Mouse (Mus musculus) layer of hippocampus, adult 8-10 months (tissue): ENCODE measurements around the gene Dok3. TPM values are rescaled to one million over a fixed set of nuclear protein-coding genes. Genes with fewer than 3 reads are reported as not detected.
A peak's percentile ranks its signal among the peaks of the same experiment; 100 is the strongest.

Source experiments
- DNase-seq, 2 experiments: peaks; one replicate each; pipeline ENCODE4 v3.0.0; 2022; ENCODE audit warnings: low spot score in 2 of 2
- total RNA-seq, 4 experiments: library from RNA; stranded (reverse); gene quantifications; 2 replicates each; pipeline ENCODE4 v1.2.4; 2022

Gene Dok3
- total RNA-seq, 4 experiments from 2014 or later = 6.4 to 20.4 (median 12.1) TPM

DNA sequence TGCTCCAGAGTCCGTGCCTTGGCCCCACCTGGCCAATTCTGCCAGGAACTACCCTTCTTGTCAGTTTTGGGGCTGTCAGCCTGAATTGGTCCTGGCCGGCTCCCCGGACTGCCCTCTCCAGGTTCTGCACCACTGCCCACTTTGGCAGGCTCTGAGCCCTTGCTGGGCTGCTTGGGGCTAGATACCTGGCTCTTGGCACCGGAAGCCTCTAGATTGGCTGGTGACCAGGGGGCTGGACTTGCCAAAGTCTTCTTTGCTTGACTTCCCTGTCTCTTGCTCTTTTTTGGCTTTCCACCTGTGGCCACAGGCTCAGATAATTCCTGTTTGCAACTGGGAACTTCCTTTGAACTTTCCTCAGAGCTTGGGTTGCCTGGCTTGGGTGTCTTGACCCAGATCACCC lies 13.8 kb upstream of the Dok3 start:
- no peak for DNase-seq

DNA sequence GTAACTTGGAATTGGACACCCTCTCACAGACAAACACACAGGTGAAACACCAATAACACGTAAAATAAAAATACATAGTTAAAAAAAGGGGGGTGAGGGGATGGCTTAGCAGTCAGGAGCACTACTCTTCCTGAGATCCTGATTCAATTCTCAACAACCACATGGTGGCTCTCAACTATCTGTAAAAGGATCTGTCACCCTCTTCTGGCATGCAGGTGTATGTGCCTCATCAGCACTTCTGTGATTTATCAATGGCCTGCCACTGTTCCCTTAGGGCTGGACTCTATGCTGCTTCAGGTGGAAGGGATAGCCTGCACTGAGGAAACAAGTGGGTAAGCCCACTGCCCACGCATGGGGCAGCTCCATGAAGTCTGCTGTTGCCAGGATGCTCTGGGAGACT lies 11.8 kb upstream of the Dok3 start:
- DNase-seq = no peak

DNA sequence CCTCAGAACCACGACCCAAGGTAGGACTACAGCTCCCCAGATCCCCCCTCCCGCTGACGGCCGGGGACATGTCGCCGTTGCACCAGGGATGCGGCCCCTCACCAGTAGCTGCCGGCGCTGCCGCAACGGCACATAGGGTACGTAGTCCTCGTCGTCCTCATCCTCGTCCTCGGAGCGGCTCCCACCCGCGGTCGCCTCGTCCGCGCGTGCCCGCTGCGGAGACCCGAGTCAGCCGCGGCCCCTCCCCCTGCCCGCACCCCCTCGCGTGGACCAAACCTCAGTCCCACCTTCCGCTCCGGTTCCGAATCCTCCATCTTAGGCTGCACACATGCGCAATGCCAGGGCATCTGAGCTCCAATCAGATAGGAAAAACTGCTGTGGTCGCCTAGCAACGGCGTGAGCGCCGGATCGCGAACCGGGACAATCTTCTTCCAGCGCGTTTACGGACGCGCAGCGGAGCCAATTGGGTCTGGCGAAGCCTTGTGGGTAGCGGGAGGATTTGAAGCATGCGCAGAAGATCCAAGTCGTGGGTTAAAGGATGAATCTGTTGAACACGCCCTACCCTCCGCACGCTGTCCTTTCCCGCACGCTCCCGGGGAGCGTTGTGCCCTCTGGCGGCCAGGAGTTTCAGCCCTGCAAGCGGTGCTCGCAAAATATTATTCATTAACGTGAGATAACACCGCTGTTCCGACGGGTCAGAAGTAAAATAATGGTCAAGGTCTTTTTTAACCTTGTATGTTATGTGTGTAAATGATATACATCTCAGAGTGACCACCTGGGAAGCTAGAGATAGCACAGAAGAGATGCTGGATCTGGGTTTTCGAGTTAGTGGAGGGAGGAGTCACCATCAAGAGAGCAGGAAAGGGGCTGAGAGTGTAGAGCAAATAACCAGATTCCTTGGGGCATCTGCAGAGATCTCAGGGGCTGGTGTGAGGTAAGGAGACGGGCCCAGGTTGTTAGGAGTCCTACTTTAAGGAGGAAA lies 7.4 kb upstream of the Dok3 start, which contains the start of gene Ddx41:
TSS of gene Ddx41 (minus strand) at position 465 of the 982 bp plus-strand sequence.
- peak; percentile 100 for DNase-seq

DNA sequence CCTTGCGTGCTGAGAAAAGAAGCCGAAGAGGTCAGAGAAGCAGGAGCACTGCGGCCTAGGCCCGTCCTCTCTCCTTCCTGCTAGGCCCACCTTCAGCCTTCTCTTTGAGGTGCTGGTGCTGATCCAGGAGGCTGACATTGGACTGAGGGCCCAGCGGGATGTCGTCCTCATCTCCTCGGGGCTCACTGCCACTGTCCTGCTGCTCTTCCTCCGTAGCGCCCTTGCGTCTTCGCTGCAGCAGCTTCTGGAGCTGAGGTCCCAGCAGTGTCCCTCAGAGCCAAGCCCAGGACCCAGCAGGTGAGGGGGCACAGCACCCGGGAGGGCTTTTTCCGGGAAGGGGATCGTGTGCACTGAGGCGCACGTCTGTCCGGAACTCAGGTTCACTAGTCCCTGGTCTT lies 6.7 kb upstream of the Dok3 start:
- no peak for DNase-seq

DNA sequence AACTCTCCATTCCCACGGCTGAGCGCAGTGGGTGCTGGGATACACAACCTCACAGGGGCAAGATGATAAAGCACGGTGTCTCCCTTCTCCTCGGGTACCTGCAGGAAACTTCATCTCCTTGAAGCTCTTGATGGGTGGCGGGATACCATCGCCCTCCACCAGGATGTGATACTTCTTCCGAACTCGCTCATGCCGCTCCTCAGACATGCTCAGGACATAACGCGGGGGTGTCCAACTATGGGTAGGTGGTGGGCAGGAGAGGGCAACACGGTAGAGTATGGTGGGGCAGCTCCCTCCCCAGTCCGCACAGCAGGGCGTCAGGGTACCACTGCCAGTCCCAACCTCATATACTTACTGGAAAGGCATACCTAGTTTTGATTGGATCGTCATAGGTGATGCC lies 6.1 kb upstream of the Dok3 start:
- DNase-seq = no peak

DNA sequence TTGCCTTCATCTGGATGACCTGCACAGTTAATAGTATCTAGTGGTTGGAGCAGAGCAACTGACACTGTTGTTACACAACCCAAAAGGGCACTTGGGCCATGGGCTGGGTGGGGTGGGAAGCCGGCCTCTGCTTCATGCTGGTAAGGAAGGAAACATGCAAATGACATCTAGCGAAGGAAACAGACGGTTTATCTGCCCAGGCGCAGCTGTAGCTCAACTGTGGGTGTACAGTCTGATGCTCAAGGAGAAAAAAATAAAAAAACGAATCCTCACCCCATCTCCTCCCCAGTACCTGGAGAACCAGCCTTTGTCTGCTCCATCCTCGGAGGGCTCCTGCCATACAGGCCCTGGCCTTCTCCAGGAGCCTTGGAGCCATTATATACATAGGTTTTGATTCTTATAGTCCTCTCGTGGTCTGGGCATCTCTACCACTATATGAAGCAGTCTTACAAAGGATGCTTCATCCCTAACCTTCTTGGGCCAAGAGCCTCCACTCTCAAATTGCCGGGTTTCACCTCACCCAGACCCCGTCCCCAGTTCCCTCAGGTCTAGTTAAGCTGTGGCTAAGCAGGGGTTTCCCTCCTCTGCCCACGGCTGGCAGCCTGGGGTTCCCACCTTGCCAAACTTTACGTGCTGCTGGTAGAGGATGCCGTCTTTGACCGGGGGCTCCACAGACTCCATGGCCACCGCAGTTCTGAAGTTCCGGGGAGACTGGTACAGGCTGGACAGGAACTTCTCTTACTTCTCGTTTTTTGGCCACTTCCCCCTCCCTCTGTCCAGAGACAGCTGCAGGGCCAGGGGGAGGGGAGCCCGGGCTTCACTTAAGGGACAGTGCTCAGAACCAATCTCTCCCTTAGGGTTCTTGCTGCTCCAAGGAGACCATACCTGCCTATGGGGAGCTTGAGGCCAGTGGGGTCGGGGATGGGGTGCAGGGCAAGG lies 993 bp downstream of the Dok3 start:
- no peak for DNase-seq

DNA sequence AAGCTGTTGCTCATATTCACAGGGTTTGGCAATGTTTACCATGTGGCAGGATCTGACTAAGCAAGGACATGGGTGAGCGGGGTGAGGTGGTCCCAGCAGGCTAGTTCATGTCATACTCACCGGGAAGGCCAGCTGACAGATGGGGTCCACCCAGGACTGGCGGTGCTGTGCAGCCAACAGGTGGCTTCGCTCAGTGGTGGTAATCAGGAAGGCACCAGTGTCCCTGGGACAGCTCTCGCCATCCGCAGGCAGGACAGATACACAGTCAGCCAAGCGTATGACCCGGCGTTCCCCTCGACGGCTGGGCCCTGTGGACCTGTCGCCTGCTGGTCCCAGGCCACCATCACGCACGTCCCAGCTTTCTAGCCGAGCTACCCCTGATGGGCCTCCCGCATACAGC lies 1.9 kb downstream of the Dok3 start:
- no peak for DNase-seq

DNA sequence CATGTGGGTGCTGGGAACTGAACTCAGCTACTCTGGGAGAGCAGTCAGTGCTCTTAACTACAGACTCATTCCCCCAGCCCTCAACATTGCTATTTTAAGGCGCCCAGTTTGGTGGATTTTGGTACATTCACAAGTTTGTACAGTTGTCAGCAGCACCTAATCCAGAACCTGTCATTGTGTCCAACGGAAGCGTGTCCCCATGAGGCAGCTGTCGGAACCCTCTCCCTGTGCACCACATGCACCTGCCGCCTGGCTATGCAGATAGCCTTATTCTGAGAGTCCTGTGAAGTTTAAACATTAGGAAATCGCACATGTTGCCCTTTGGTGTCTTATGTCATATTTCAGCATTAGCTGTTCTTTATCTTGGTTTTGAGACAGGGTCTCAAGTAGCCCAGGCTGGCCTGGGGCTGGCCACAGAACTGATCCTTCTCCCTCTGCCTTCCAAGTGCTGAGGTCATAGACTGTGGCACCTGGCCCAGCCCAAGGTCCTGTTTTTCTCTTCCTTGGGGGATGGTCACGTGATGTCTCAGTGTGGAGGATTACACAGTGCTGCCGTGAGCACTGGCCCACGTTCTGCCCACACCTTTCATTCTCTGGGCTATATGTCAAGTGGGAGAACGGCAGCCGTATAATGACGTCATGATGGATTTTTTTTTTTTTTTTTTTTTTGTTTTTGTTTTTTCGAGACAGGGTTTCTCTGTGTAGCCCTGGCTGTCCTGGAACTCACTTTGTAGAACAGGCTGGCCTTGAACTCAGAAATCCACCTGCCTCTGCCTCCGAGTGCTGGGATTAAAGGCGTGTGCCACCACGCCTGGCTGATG lies 3.2 kb downstream of the Dok3 start:
- DNase-seq = no peak

DNA sequence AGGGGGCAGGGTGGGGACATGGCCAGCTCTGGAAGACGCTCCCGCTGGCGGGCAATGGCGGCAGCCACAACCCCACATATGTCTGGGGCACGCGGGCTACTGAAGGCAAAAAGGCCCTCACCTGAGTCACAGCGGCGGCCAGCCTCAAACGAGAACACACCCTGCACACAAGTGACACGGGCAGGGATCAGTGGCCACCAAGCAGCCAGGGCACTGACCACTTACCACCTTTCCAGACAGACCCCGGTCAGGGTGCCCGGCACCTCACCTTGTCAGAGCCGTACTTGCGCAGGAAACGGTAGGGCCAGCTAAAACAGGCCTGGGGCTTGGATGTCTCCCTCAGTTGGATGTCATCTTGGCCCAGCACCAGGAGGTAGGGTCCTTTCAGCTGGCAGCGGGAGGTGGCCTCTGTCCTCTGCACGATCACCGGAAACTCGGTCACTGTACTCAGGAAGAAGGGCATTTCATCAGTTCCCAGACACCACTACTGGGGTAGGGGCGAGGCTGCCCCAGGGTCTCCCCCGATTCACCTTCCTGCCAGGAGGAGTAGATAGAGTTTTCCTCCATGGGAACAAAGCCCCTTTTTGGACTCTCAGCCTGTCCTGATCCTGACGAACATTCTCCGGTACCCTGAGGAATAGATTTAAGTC lies 5.0 kb downstream of the Dok3 start:
- no peak for DNase-seq

DNA sequence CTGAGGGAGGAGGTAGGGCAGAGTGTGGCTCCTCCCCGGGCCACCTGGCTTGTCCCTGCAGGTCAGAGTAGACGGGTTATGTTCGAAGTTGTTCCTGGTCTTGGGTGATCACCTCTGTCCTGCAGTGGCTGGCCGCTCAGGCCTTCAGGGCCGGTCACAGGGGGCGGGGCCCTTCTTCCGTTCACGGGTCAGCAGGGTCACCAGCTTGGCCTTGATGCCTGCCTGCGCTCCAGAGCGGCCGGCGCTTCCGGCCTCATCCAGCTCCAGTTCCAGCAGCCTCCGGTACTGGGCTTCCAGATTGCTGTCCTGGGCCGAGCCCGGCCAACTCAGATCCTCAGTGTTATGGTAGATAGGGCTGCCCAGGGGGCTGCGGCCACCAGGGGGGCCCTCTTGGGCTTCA lies 5.8 kb downstream of the Dok3 start:
- no peak for DNase-seq

DNA sequence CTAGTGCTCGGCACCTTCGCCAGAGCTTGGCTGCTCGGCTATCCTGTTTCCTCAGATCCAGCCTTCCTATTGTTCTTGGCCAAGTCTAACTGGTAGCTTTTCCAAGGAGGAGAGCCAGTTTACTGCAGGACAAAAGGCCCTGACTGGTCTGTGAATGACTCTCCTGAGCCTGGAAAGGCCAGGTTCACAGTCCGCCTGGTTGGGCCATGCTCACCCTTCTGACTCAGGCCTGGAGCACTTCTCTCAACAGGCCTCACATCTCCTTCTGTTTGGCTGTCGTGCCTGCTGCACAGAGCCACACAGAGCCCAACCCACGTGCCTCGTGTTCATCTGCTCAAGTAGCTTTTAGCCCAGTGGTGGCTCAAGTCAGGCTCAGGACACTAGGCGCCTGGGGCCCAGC lies 6.4 kb downstream of the Dok3 start:
- DNase-seq = no peak

DNA sequence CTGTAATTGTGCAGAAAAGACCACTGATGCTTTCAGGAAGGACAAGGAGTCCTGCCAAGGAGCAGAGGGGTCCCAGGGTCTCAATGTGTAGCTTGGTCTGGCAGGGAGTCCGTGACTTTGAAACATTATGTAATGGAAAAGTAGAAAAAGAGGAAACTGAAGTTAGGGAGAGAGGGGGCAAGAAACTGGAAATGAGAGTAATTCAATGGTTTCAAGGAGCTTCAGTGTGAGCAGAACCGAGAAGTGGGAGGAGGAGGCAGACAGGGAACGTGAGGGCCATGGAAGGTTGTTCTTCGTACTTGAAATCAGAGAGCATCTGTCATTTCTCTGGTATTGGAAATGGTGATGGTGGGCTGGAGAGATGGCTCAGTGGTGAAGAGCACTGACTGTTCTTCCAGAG lies 9.5 kb downstream of the Dok3 start:
- no peak for DNase-seq

DNA sequence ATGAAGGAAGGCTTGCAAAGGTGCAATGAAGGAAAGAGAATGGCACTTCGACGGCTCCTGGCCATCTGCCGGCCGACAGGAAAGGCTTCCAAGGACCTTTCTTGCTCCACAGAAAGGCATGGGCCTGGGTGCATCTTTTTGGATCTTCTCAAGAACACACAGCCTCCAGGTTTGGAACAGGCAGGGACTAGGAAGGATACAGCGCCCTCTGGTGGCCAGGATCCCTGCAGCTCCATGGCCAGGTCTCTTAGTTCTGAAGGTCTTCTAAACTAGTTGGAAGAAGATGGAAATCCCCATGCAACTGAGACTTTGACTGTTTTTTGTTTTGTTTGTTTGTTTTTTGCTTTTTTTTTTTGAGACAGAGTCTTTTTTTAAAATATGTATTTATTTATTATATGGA lies 12.1 kb downstream of the Dok3 start:
- peak; percentile 77 to 92 for DNase-seq

DNA sequence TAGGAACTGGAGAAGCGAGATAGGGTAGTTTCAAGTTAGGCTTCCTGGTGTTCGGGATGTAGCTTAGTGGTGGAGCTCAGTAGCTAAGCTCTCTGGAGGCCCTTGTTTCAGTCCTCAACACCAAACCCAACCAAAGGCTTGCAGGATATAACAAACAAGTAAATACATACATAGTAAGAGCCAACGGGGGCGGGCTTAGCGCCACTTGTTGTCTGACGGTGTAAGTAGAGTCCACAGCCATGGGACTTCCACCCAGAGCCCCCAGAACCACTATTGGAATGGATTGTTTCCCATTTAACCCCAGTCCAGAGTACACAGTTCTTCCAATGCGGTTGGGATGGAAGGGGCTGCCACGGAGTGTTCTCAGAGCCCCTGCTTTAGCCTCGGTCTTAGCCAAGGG lies 15.3 kb downstream of the Dok3 start:
- no peak for DNase-seq

DNA sequence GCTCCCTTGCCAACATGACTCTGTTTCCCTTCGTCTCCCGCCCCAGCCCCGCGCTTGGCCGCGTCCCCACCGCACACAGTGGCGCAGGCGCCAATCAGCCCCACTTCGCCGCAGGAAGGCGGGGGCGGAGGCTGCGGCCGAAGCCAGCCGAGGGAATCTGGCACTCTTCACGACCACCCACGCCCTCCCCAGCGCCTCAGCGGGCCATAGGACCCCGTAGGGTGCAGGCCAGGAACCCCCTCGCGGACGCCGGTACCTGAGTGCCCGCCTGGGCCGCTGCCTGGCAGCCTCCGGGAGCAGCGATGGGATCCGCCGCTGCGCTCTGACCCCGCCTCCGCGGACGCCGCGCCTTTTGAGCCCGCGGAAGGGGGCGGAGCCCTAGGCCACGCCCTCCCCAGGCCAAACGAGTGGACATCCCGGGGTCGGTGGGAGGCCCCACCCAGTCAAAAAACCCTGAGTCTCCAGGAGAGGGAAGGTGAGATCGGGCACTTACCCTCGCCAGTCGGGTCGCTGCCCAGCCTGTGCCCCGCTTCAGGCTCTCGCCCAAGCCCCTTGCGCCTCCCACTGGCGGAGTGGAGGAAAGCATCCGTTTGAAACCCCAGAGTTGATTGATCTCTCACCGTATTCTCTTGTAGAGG lies 15.9 kb downstream of the Dok3 start, which contains the start of gene Pdlim7:
TSS of gene Pdlim7 (minus strand) at position 566 of the 638 bp plus-strand sequence.
- peak; percentile 71 to 82 for DNase-seq

DNA sequence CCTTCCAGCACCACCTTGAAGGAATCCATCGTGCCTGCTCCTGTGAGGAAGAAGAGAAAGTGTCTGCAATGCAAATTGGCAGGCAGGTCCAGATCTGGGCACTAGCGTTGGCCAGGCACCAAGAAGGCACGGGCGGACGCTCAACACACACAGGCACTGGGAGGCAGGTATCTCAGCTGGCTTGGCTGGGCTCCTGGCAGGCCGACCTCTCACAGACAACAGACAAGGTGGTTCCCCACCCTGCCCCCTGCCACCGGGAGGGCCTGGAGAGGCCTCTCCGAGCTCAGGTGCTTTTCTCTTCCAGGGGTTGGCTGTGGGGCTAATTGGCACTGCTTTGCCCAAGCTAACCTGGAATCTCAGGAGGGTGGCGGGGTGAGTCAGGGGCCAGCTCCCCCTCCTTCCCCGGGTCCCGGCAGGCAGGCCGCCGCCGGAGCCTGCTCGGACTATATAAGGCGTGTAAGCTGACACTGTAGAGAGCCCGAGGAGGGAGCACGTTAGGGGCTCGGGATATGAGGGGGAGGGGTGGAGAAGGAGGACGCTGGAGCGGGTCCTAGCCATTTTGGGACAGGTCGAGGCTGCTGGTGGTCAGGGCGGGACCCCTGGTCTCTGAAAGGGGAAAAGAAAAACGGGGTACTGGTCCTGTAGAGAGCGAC lies 16.6 kb downstream of the Dok3 start:
- DNase-seq = no peak

DNA sequence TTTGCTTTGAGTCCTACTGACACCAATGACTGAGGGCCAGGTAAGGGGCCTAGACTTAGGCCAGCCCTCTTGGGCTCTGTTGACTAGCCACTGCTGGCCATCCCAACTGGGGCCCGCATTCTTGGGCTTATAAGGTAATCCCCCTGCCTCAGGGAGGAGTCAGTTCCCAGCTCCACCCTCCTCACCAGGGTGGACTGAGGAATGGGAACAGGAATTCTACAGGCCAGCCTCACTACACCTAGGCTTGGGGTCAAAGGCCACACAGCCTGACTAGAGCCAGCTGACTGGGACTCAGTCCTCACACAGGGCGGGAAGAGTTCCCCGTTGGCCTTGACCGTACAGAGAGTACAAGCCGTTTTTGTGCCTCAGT lies 17.6 kb downstream of the Dok3 start:
- no peak for DNase-seq

DNA sequence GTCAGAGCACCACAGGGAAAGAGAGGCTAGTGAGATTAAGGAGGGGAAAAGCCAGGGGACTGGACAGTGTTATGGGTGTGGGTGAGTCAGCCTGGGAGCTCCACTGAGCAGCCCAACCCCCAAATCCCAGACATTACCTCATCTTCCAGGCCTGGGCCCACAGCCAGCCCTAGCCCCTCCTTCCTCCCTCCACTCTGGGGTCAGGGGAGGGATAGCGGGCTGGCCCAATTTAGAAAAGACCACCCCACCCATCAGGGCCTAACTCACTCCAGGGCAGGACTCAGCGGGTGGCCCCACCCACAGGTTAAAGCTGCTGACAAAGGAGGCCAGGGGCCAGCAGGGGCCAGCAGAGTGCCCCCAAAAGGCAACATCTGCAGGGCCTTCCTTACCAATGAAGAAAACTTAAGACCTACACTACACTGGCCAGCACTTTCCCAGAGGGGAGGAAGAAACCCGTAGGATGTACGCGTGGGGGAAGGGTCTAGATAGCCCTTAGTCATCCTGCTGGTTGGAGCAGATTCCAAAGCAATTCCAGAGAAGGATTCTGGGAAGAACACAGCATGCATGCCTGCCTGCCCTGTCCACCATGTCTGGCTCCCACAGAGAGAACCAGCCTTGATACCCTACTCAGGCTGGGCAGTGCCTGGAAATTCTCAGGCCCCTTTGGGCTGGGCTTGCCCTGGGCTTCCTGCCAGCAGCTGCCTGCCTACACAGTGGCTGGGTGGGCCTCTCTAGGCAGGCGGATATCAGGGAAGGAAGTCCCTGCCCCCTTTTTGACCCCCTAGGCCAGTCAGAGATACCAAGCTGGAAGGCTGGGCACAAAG lies 18.2 kb downstream of the Dok3 start:
- no peak for DNase-seq

DNA sequence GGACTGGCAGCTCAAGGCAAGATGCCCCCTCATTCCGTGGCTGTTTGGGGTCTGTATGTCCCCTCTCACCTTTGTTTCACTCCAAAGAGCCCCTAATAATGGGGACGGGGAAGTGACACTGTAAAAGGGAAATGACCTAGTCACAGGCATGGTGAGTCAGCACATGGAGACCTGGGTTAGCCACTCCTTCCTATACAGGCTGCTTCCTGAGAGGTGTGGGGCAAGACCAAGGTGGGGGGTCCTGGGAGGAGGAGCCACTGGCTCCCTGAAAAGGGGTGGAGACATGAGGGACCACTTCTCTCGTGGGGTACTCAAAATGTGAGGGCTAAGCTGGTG lies 18.8 kb downstream of the Dok3 start:
- DNase-seq = no peak
